Mouse (Mus musculus) limb, embryonic 14.5 days (tissue): ENCODE results near the gene Rbm38. TPM values are rescaled to one million over a fixed set of nuclear protein-coding genes. Genes with fewer than 3 reads are reported as not detected.

Experiments used
- ATAC-seq: fragments of 200-750 bp; cut with Nextera tagmentation; 2 replicates; pipeline ENCODE4 v1.8.0; 2017; ENCODE audit warnings: low read depth, moderate number of reproducible peaks, moderate TSS enrichment; ENCODE audit not compliant: low FRiP score
- DNase-seq: peaks from one replicate; pipeline ENCODE4 v3.0.0-alpha.2; 2015; ENCODE audit warnings: low spot score
- H3K27ac ChIP-seq: fragments of 300-500 bp; sonication (generic); replicated peaks from 2 replicates; pipeline ENCODE4 v1.5.1; 2014; ENCODE audit warnings: low read depth, mild to moderate bottlenecking, low read length, moderate library complexity, mixed read lengths
- H3K27me3 ChIP-seq: fragments of 300-500 bp; sonication (generic); 2 replicates; pipeline ENCODE4 v1.6.1; 2014; ENCODE audit warnings: low read length, mixed read lengths; ENCODE audit not compliant: control insufficient read depth, insufficient read depth
- H3K36me3 ChIP-seq: fragments of 300-500 bp; sonication (generic); 2 replicates; pipeline ENCODE4 v1.6.1; 2014; ENCODE audit warnings: mild to moderate bottlenecking, low read length, moderate library complexity, mixed read lengths; ENCODE audit not compliant: control insufficient read depth, insufficient read depth
- H3K4me1 ChIP-seq: fragments of 300-500 bp; sonication (generic); 2 replicates; pipeline ENCODE4 v1.6.1; 2014; ENCODE audit warnings: antibody characterized with exemption, low read length, mixed read lengths; ENCODE audit not compliant: control insufficient read depth, insufficient read depth
- H3K4me2 ChIP-seq: fragments of 300-500 bp; sonication (generic); replicated peaks from 2 replicates; pipeline ENCODE4 v1.6.1; 2014; ENCODE audit warnings: low read depth, mild to moderate bottlenecking, low read length, moderate library complexity; ENCODE audit not compliant: severe bottlenecking
- H3K4me3 ChIP-seq: fragments of 300-500 bp; sonication (generic); replicated peaks from 2 replicates; pipeline ENCODE4 v1.5.1; 2014; ENCODE audit warnings: low read length
- H3K9ac ChIP-seq: fragments of 300-500 bp; sonication (generic); 2 replicates; pipeline ENCODE4 v1.6.1; 2014; ENCODE audit warnings: mild to moderate bottlenecking, low read depth, low read length, moderate library complexity; ENCODE audit not compliant: severe bottlenecking
- H3K9me3 ChIP-seq: fragments of 300-500 bp; sonication (generic); 2 replicates; pipeline ENCODE4 v1.6.1; 2016; ENCODE audit warnings: low read length; ENCODE audit not compliant: control insufficient read depth
- POLR2A ChIP-seq: fragments of 200-500 bp; IDR thresholded peaks from 2 replicates; pipeline ENCODE4 v1.8.0; 2012; ENCODE audit warnings: inconsistent platforms, mild to moderate bottlenecking, moderate library complexity, borderline replicate concordance; ENCODE audit not compliant: insufficient read depth, insufficient read length; ENCODE audit errors: extremely low read depth
- WGBS: fragments of 180-500 bp; shearing (Covaris S2); extraction: QIAGEN DNeasy Blood & Tissue Kit; methylation state at CpG from one replicate; pipeline ENCODE4 v1.1.7; 2014; 5-methylcytosine and 5-hydroxymethylcytosine counted together
- polyA plus RNA-seq, 2 experiments: library from polyadenylated mRNA; depleted of rRNA in 1 of 2; stranded (reverse) in 1 of 2; unstranded in 1 of 2; fragments of >200 nt; fragmentation: Nextera tagmentation in 1 of 2; extraction: Ambion mirVana in 1 of 2; gene quantifications; 2 replicates each; pipeline versions ENCODE4 v1.2.1 to v1.2.3; 2012 to 2014

The Rbm38 gene
- polyA plus RNA-seq, 2 experiments = 32.3 to 63.5 TPM

DNA sequence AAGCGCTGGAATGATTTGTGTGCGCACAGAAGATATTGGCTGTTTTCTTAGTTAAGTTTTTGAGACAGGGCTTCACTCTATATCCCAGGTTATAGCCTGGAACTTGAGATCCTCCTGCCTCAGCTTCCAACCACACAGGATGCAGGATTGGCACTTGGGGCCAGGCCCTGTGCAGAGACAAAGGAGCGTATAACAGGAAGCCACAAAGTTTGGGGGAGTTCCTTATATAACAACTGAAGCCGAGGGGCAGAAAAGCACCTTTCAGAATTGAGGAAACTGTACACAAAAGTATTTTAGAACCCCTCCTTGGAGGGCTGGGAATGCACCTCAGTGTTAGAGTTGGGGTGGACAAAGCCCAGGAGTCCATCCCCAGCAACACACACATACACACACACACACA is 18.7 kb downstream of the Rbm38 start:
- H3K9me3 ChIP-seq = no peaks in the 10 kb centered on the region
- DNase-seq (no peak), ATAC-seq (no peak)
- peaks cover 18% of the 10 kb centered on the region for H3K36me3 ChIP-seq
- H3K4me3 ChIP-seq = no peak overlapping the region
- TF ChIP-seq POLR2A = no peak
- WGBS = 91% methylated on average over 4 of the region's 4 CpGs
- no peaks in the 10 kb centered on the region for H3K4me1 ChIP-seq
- H3K4me2 ChIP-seq = no peak overlapping the region
- H3K27me3 ChIP-seq = no peaks in the 10 kb centered on the region
- no peak overlapping the region for H3K27ac ChIP-seq
- H3K9ac ChIP-seq = no peak overlapping the region

DNA sequence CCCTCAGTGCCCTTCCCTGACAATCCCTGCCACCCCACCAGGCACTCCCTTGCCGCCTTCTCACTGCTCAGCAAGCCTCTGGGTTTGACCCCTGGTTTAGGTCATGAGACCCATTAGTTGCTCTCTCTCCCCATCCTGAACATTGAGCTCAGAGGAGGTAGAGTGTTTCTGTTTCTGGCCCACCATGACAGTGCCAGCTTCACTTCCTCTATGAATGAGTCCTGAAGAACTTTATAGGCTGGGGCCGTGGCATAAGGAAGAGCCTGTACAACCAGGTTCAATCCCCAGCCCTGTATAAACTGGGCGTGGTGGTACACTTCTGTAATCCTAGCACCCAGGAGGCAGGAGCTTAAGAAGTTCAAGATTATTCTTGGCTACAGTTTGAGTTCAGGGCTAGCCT is 20.5 kb downstream of the Rbm38 start:
- H3K4me2 ChIP-seq = no peak overlapping the region
- no peaks in the 10 kb centered on the region for H3K4me1 ChIP-seq
- no peak overlapping the region for H3K4me3 ChIP-seq
- TF ChIP-seq POLR2A = no peak
- peaks cover 2% of the 10 kb centered on the region; the same call in 1 of the 2 replicates for H3K36me3 ChIP-seq
- H3K27ac ChIP-seq = no peak overlapping the region
- no peaks in the 10 kb centered on the region for H3K9me3 ChIP-seq
- H3K27me3 ChIP-seq = no peaks in the 10 kb centered on the region
- 78% methylated on average over 3 of the region's 3 CpGs for WGBS
- H3K9ac ChIP-seq = no peak overlapping the region
- ATAC-seq (no peak), DNase-seq (no peak)

DNA sequence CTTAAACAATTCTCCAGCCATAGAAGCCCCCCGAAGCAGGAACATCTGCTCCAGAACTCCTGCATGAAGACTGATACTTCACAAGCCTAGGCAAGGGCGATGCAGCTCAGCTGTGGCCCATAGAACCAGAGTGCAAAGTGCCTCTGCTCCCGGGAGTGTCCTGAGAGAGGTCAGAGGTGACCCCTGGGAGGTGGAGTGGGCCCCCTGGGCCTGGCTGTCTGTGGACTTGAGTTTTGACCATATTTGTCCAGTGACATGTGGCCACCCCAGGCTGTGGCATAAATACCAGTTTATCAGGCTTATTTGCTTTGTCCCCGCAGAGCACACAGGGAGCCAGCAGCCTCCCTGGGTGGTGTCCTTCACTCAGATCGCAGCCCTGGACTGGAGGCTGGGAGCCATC is 20.9 kb downstream of the Rbm38 start:
- Histone ChIP-seq H3K4me3 (no peak overlapping the region), H3K36me3 (no peaks in the 10 kb centered on the region), H3K9ac (no peak overlapping the region), H3K9me3 (no peaks in the 10 kb centered on the region), H3K27ac (no peak overlapping the region), H3K4me1 (no peaks in the 10 kb centered on the region), H3K4me2 (no peak overlapping the region), H3K27me3 (no peaks in the 10 kb centered on the region)
- 58% methylated on average over 5 of the region's 5 CpGs for WGBS
- TF ChIP-seq POLR2A = no peak
- ATAC-seq (no peak), DNase-seq (no peak)

DNA sequence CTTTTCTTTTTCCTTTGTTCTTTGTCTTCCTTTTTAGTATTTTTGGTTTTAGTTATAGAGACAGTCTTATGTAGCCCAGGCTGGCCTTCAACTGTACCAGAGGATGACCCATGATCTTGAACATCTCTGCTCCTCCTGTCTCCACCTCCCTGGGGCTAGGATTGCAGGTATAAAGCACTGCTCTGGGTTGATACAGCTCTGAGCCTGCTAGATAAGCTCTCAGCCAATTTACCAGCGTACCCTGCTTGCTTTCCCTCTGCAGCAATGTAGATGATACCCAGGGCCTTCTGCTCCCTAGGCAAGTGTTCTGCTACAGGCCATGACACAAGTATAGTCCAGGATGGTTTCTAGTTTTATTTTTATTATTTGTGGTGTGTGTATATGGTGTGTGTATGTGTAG is 21.6 kb downstream of the Rbm38 start:
- WGBS = 66% methylated on average over 1 of the region's 1 CpGs
- Histone ChIP-seq H3K27me3 (no peaks in the 10 kb centered on the region), H3K4me3 (no peak overlapping the region), H3K27ac (no peak overlapping the region), H3K36me3 (no peaks in the 10 kb centered on the region), H3K4me2 (no peak overlapping the region), H3K9me3 (no peaks in the 10 kb centered on the region), H3K9ac (no peak overlapping the region), H3K4me1 (no peaks in the 10 kb centered on the region)
- ATAC-seq (no peak), DNase-seq (no peak)
- TF ChIP-seq POLR2A = no peak

DNA sequence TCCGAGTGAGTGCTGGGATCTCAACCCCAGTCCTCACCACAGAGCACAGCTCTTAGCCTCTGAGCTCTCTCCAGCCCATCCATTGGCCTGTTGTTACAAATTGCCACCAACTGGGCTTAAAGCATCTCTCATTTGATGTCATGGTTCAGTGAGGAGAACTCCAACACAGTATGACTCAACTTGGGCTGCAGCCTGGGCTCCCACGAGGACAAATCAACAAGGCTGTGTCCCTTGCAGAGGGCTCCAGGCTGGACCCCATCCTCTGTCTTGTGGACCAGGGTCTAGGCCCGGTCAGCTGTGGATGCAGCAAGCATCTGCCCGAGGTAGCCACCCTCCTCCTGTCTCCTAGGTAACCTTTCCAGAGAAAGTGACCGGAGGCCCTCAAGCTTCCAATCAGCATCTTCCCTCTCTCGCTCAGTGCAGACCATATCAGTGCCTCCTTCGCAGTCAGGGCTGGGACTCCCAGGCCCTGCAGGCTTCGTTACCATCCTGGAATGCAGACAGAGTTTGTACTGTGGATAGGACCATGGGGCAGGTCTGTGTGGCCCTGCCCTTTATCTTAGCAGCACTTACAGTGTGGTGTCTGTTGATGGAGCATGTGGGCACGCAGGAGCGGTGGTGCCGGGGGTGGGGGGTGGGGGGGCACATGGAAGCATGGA is 22.3 kb downstream of the Rbm38 start:
- DNase-seq (no peak), ATAC-seq (no peak)
- Histone ChIP-seq H3K27ac (no peak overlapping the region), H3K4me1 (no peaks in the 10 kb centered on the region), H3K9ac (no peak overlapping the region), H3K27me3 (no peaks in the 10 kb centered on the region), H3K9me3 (no peaks in the 10 kb centered on the region), H3K36me3 (no peaks in the 10 kb centered on the region), H3K4me3 (no peak overlapping the region), H3K4me2 (no peak overlapping the region)
- TF ChIP-seq POLR2A = no peak
- 68% methylated on average over 11 of the region's 11 CpGs for WGBS
